Mouse (Mus musculus) myocyte (in vitro differentiated cells): ENCODE measurements around the gene Stk16. TPM values are rescaled to one million over a fixed set of nuclear protein-coding genes. Genes with fewer than 3 reads are reported as not detected.

Experiments used
- H3K27me3 ChIP-seq: one replicate; pipeline ENCODE4 v1.6.1; 2011; ENCODE audit not compliant: control insufficient read depth, insufficient read depth, insufficient read length
- H3K36me3 ChIP-seq: one replicate; pipeline ENCODE4 v1.6.1; 2011; ENCODE audit not compliant: control insufficient read depth, insufficient read depth
- H3K4me2 ChIP-seq: one replicate; pipeline ENCODE4 v1.6.1; 2011; ENCODE audit warnings: low read depth, control low read depth
- H3K4me3 ChIP-seq: one replicate; pipeline ENCODE4 v1.5.1; 2011; ENCODE audit warnings: mild to moderate bottlenecking, control low read depth, moderate library complexity
- H3K79me2 ChIP-seq: one replicate; pipeline ENCODE4 v1.6.1; 2011; ENCODE audit not compliant: control insufficient read depth, insufficient read depth
- H3ac ChIP-seq: one replicate; pipeline ENCODE4 v1.6.1; 2011; ENCODE audit not compliant: control insufficient read depth, insufficient read length
- CEBPB ChIP-seq: IDR thresholded peaks from 2 replicates; pipeline ENCODE4 v1.6.1; 2011; ENCODE audit warnings: mild to moderate bottlenecking, moderate library complexity; ENCODE audit not compliant: poor library complexity, insufficient read depth, severe bottlenecking
- E2F4 ChIP-seq: IDR thresholded peaks from one replicate; pipeline ENCODE4 v1.6.1; 2011; ENCODE audit warnings: mild to moderate bottlenecking, control low read depth, moderate library complexity; ENCODE audit not compliant: insufficient read depth
- MAX ChIP-seq: IDR thresholded peaks from one replicate; pipeline ENCODE4 v1.6.1; 2011; ENCODE audit warnings: low read depth, mild to moderate bottlenecking, control low read depth
- MYOD1 ChIP-seq, 3 experiments: IDR thresholded peaks; one replicate each; pipeline ENCODE4 v1.6.1; 2011; ENCODE audit warnings: control low read depth in 2 of 3, low read depth in 2 of 3, mild to moderate bottlenecking in 2 of 3, moderate library complexity in 1 of 3; ENCODE audit not compliant: insufficient read length in 2 of 3, control insufficient read depth in 1 of 3
- MYOG ChIP-seq, 3 experiments: IDR thresholded peaks; one replicate each; pipeline ENCODE4 v1.6.1; 2011; ENCODE audit warnings: control low read depth in 2 of 3, low read depth in 2 of 3, mild to moderate bottlenecking in 2 of 3; ENCODE audit not compliant: insufficient read length in 2 of 3, control insufficient read depth in 1 of 3, insufficient read depth in 1 of 3
- POLR2A ChIP-seq: IDR thresholded peaks from one replicate; pipeline ENCODE4 v1.6.1; 2011; ENCODE audit warnings: low read depth, mild to moderate bottlenecking, control low read depth, moderate library complexity; ENCODE audit not compliant: insufficient read length
- POLR2AphosphoS2 ChIP-seq: IDR thresholded peaks from one replicate; pipeline ENCODE4 v1.6.1; 2011; ENCODE audit warnings: low read depth, control low read depth; ENCODE audit not compliant: insufficient read length
- REST ChIP-seq: IDR thresholded peaks from one replicate; pipeline ENCODE4 v1.6.1; 2011; ENCODE audit warnings: mild to moderate bottlenecking, control low read depth, moderate library complexity; ENCODE audit not compliant: insufficient read depth, insufficient read length
- SRF ChIP-seq: IDR thresholded peaks from one replicate; pipeline ENCODE4 v1.6.1; 2011; ENCODE audit warnings: low read depth; ENCODE audit not compliant: control insufficient read depth, insufficient read length
- TCF12 ChIP-seq: IDR thresholded peaks from one replicate; pipeline ENCODE4 v1.6.1; 2011; ENCODE audit warnings: mild to moderate bottlenecking, control low read depth; ENCODE audit not compliant: poor library complexity, insufficient read depth, severe bottlenecking
- TCF3 ChIP-seq: IDR thresholded peaks from one replicate; pipeline ENCODE4 v1.6.1; 2011; ENCODE audit warnings: low read depth, control low read depth; ENCODE audit not compliant: insufficient read length
- USF1 ChIP-seq: IDR thresholded peaks from one replicate; pipeline ENCODE4 v1.6.1; 2011; ENCODE audit warnings: low read depth, mild to moderate bottlenecking, control low read depth, moderate library complexity
- polyA plus RNA-seq: library from polyadenylated mRNA; unstranded; fragments of >200 nt; fragmentation: generic; extraction: Trizol; gene quantifications from one replicate; pipeline ENCODE4 v1.2.1, GENCODE M21; 2012; ENCODE audit warnings: missing spikeins

Gene Stk16
- polyA plus RNA-seq, 1 experiment, result 86.4 TPM

DNA sequence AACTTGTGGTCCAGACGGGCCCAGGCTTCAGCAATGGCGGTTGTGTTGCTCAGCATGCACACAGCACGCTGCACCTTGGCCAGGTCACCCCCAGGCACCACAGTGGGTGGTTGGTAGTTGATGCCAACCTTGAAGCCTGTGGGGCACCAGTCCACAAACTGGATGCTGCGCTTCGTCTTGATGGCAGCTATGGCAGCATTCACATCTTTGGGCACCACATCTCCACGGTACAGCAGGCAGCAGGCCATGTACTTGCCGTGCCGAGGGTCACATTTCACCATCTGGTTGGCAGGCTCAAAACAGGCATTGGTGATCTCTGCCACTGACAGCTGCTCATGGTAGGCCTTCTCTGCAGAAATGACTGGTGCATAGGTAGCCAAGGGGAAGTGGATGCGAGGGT, 5.1 kb downstream of the Stk16 start:
- TF ChIP-seq POLR2A, result peak; percentile 28
- TF ChIP-seq SRF, result no peak
- no peak for TF ChIP-seq TCF3
- TF ChIP-seq POLR2AphosphoS2, result peak; percentile 83
- peak in 1 of 3 experiments; percentile 51 for TF ChIP-seq MYOD1 (IDR thresholded peaks at IDR 0.05; ENCODE audit: control insufficient read depth in 1 of 3, insufficient read length in 2 of 3, low read depth in 2 of 3)
- peak in 1 of 3 experiments; percentile 27 for TF ChIP-seq MYOG (IDR thresholded peaks at IDR 0.05; ENCODE audit: control insufficient read depth in 1 of 3, insufficient read depth in 1 of 3, insufficient read length in 2 of 3, low read depth in 2 of 3)
- peaks cover 45% of the 10 kb centered on the region for H3K79me2 ChIP-seq
- H3K4me2 ChIP-seq, result peak overlapping the region; percentile 95
- H3ac ChIP-seq, result no peak overlapping the region
- no peak overlapping the region for H3K4me3 ChIP-seq
- H3K27me3 ChIP-seq, result no peaks in the 10 kb centered on the region
- peaks cover 22% of the 10 kb centered on the region for H3K36me3 ChIP-seq

DNA sequence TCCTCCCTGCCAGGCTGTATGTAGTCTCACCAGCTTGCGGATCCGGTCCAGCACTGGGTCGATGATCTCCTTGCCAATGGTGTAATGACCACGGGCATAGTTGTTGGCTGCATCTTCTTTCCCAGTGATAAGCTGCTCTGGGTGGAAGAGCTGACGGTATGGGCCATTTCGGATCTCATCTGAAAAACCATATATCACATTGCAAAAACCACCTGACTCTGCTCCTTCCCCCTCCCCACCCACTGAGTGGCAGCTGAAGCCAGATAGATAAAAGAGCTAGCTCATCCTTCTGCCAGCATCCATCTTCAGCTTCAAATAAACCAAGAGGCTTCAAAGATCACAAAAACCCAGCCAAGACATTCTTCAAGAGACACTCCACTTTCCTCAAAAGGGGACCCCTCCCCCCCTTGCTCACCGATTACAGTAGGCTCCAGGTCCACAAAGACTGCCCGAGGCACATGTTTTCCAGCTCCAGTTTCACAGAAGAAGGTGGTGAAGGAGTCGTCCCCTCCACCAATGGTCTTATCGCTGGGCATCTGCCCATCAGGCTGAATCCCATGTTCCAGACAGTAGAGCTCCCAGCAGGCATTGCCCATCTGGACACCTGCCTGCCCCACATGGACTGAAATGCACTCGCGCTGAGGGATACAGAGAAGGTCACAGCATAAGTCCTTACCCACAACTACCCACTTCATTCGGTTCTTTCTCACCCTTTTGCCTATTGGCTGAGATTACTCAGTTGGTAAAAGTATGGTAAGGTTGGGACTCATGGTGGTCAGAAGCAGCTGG, 6.4 kb downstream of the Stk16 start:
- Histone ChIP-seq H3K4me2 (peak overlapping the region; percentile 95), H3K4me3 (peak overlapping the region; percentile 71), H3K27me3 (no peaks in the 10 kb centered on the region), H3K36me3 (peaks cover 22% of the 10 kb centered on the region), H3K79me2 (peaks cover 33% of the 10 kb centered on the region), H3ac (no peak overlapping the region)
- no peak for TF ChIP-seq CEBPB
- TF ChIP-seq SRF, result no peak
- peak; percentile 68 for TF ChIP-seq POLR2AphosphoS2
- no peak for TF ChIP-seq USF1
- TF ChIP-seq MYOD1 (IDR thresholded peaks at IDR 0.05; ENCODE audit: control insufficient read depth in 1 of 3, insufficient read length in 2 of 3, low read depth in 2 of 3), result peak in 1 of 3 experiments; percentile 11
- no peak for TF ChIP-seq REST

DNA sequence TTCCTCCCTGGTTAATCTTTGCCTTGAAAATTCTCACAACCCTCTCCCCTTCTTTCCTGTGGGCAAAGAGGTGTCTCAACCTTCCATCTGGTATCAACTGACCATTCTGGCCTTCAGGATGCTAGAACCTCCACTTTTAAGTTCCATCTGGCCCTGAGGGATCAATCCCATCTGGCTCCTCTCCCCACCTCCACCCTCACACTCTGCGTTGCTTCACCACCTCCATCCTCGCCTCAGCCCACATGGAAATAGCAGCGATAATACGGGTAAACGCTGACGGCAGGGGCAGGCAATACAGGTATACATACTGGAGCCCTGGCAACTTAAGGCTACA, 7.2 kb downstream of the Stk16 start:
- H3K4me3 ChIP-seq, result peak overlapping the region; percentile 71
- H3K36me3 ChIP-seq, result peaks cover 22% of the 10 kb centered on the region
- H3ac ChIP-seq, result peak overlapping the region; percentile 2
- no peaks in the 10 kb centered on the region for H3K27me3 ChIP-seq
- TF ChIP-seq POLR2AphosphoS2 (no peak), REST (no peak), MYOG (IDR thresholded peaks at IDR 0.05; ENCODE audit: control insufficient read depth in 1 of 3, insufficient read depth in 1 of 3, insufficient read length in 2 of 3, low read depth in 2 of 3) (no peak), TCF12 (no peak), USF1 (no peak), SRF (no peak), POLR2A (no peak), CEBPB (no peak), E2F4 (no peak), MAX (no peak), MYOD1 (IDR thresholded peaks at IDR 0.05; ENCODE audit: control insufficient read depth in 1 of 3, insufficient read length in 2 of 3, low read depth in 2 of 3) (no peak)
- H3K4me2 ChIP-seq, result peak overlapping the region; percentile 95
- peaks cover 24% of the 10 kb centered on the region for H3K79me2 ChIP-seq

DNA sequence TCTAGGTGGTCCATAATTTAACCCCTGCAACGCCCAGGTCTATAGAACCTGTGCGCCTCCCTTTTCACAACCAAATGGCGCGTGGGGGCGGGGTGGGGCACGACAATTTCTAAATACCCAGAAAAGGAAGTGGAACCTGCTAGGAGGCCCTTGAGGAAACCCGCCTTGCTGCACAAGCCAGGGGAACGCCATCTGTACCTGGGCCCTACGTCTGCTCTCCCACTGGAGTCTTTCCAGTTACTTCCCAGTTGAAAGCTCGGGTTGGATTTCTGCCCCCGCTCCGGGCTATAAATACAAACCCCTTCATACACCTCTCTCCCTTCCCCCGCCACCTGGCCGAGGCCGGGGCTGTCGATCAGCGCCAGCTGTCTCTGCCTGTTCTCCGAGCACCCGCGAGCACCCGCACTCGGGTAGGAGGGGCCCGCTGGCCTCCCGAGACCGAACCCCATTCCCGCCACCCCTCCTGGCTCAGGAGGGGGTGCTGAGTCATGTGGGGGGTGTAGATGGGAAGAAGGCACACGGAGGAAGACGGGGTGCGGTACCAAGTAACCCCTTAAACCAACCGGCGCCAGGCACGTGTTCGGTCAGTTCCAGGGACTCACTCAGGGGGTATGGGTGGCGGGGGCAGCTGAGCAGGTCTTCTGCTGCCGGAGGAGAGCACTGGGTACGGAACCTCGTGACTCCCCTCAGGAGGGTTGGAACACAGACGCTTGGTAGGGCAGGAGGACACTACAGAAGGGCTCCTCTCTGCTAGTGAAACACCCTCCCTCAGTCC, 7.8 kb downstream of the Stk16 start:
- peaks cover 18% of the 10 kb centered on the region for H3K36me3 ChIP-seq
- H3K4me2 ChIP-seq, result peak overlapping the region; percentile 95
- TF ChIP-seq POLR2AphosphoS2, result peak; percentile 16
- TF ChIP-seq E2F4, result no peak
- TF ChIP-seq MYOD1 (IDR thresholded peaks at IDR 0.05; ENCODE audit: control insufficient read depth in 1 of 3, insufficient read length in 2 of 3, low read depth in 2 of 3), result peak in 2 of 3 experiments; percentile 94 to 97
- no peak for TF ChIP-seq MAX
- no peak for TF ChIP-seq CEBPB
- peak; percentile 26 for TF ChIP-seq TCF3
- no peak for TF ChIP-seq REST
- peak; percentile 6 to 86 (median 74) for TF ChIP-seq MYOG (IDR thresholded peaks at IDR 0.05; ENCODE audit: control insufficient read depth in 1 of 3, insufficient read depth in 1 of 3, insufficient read length in 2 of 3, low read depth in 2 of 3)
- no peak for TF ChIP-seq SRF
- peak; percentile 25 for TF ChIP-seq USF1
- peak; percentile 69 for TF ChIP-seq TCF12
- peak; percentile 16 for TF ChIP-seq POLR2A
- peak overlapping the region; percentile 2 for H3ac ChIP-seq
- H3K27me3 ChIP-seq, result no peaks in the 10 kb centered on the region
- H3K79me2 ChIP-seq, result peaks cover 24% of the 10 kb centered on the region
- peak overlapping the region; percentile 71 for H3K4me3 ChIP-seq

DNA sequence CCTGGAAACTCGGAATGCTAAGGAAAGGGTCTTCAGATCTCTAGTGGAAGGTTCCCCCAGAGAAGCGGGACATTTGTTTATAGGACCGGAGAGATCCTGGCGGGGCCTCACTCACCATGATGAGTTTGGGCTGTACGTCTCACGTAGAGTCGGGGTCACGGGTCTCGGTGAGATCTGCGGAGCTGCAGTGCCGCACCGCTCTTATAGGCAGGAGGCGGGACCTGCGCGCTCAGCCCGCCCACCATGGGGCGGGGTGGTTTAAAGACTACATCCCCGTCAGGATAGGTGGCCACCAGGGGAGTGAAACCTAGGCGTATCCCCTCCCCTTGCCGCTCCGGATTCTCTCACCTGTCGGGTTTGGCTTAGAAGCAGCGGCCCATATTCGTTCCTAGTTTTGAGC, 8.4 kb downstream of the Stk16 start:
- H3K36me3 ChIP-seq, result peaks cover 12% of the 10 kb centered on the region
- TF ChIP-seq SRF, result no peak
- peak; percentile 98 for TF ChIP-seq POLR2A
- no peak for TF ChIP-seq USF1
- TF ChIP-seq POLR2AphosphoS2, result peak; percentile 96
- TF ChIP-seq CEBPB, result no peak
- TF ChIP-seq MAX, result no peak
- no peak for TF ChIP-seq REST
- TF ChIP-seq TCF3, result no peak
- peak in 1 of 3 experiments; percentile 24 for TF ChIP-seq MYOD1 (IDR thresholded peaks at IDR 0.05; ENCODE audit: control insufficient read depth in 1 of 3, insufficient read length in 2 of 3, low read depth in 2 of 3)
- no peak for TF ChIP-seq TCF12
- no peak for TF ChIP-seq MYOG (IDR thresholded peaks at IDR 0.05; ENCODE audit: control insufficient read depth in 1 of 3, insufficient read depth in 1 of 3, insufficient read length in 2 of 3, low read depth in 2 of 3)
- TF ChIP-seq E2F4, result no peak
- peak overlapping the region; percentile 95 for H3K4me2 ChIP-seq
- H3K27me3 ChIP-seq, result no peaks in the 10 kb centered on the region
- peaks cover 24% of the 10 kb centered on the region for H3K79me2 ChIP-seq
- H3K4me3 ChIP-seq, result peak overlapping the region; percentile 71
- H3ac ChIP-seq, result peak overlapping the region; percentile 2
